Mouse (Mus musculus) midbrain, embryonic 14.5 days (tissue): ENCODE results near the gene Camk1d. TPM values are rescaled to one million over a fixed set of nuclear protein-coding genes. Genes with fewer than 3 reads are reported as not detected.
A peak's percentile ranks its signal among the peaks of the same experiment; 100 is the strongest.

Experiments
- ATAC-seq: fragments of 200-750 bp; cut with Nextera tagmentation; 2 replicates; pipeline ENCODE4 v1.8.0; 2017; ENCODE audit warnings: moderate number of reproducible peaks, moderate library complexity; ENCODE audit not compliant: low FRiP score, low TSS enrichment
- DNase-seq: peaks from one replicate; pipeline ENCODE4 v3.0.0-alpha.2; 2015
- H3K27ac ChIP-seq: fragments of 300-500 bp; sonication (generic); replicated peaks from 2 replicates; pipeline ENCODE4 v1.5.1; 2014; ENCODE audit warnings: mild to moderate bottlenecking, low read depth, low read length, moderate library complexity
- H3K27me3 ChIP-seq: fragments of 300-500 bp; sonication (generic); 2 replicates; pipeline ENCODE4 v1.6.1; 2014; ENCODE audit warnings: low read length, control low read depth, mixed read lengths; ENCODE audit not compliant: control insufficient read depth, insufficient read depth
- H3K36me3 ChIP-seq: fragments of 300-500 bp; sonication (generic); 2 replicates; pipeline ENCODE4 v1.6.1; 2014; ENCODE audit warnings: low read length, control low read depth; ENCODE audit not compliant: control insufficient read depth, insufficient read depth
- H3K4me1 ChIP-seq: fragments of 300-500 bp; sonication (generic); 2 replicates; pipeline ENCODE4 v1.6.1; 2014; ENCODE audit warnings: mild to moderate bottlenecking, antibody characterized with exemption, low read length, control low read depth; ENCODE audit not compliant: control insufficient read depth, insufficient read depth
- H3K4me2 ChIP-seq: fragments of 300-500 bp; sonication (generic); 2 replicates; pipeline ENCODE4 v1.6.1; 2014; ENCODE audit warnings: mild to moderate bottlenecking, low read length, moderate library complexity
- H3K4me3 ChIP-seq: fragments of 300-500 bp; sonication (generic); replicated peaks from 2 replicates; pipeline ENCODE4 v1.5.1; 2014; ENCODE audit warnings: low read depth, low read length
- H3K9ac ChIP-seq: fragments of 300-500 bp; sonication (generic); replicated peaks from 2 replicates; pipeline ENCODE4 v1.6.1; 2014; ENCODE audit warnings: mild to moderate bottlenecking, low read length, moderate library complexity
- H3K9me3 ChIP-seq: fragments of 300-500 bp; sonication (generic); 2 replicates; pipeline ENCODE4 v1.6.1; 2016; ENCODE audit warnings: low read length, control low read depth, mixed read lengths; ENCODE audit not compliant: control insufficient read depth
- WGBS: fragments of 180-500 bp; shearing (Covaris S2); extraction: QIAGEN DNeasy Blood & Tissue Kit; methylation state at CpG from one replicate; pipeline ENCODE4 v1.1.7; 2014; 5-methylcytosine and 5-hydroxymethylcytosine counted together
- polyA plus RNA-seq: library from polyadenylated mRNA; unstranded; fragments of >200 nt; fragmentation: Nextera tagmentation; extraction: Ambion mirVana; gene quantifications from 2 replicates; pipeline ENCODE4 v1.2.1, GENCODE M21; 2014

Camk1d gene
- 6.0 and 6.4 TPM in 2 replicates for polyA plus RNA-seq

- Histone ChIP-seq H3K36me3 (no peaks in the 10 kb centered on the region), H3K4me1 (peaks cover 8% of the 10 kb centered on the region; the same call in 1 of the 2 replicates), H3K9ac (peak within 1 kb of the TSS; percentile 69), H3K4me3 (peak within 1 kb of the TSS; percentile 66), H3K9me3 (no peaks in the 10 kb centered on the region), H3K27ac (peak within 1 kb of the TSS; percentile 64), H3K4me2 (peak within 1 kb of the TSS; percentile 99), H3K27me3 (peaks cover 10% of the 10 kb centered on the region; the same call in 1 of the 2 replicates)
- DNase-seq (peak; percentile 88), ATAC-seq (peak; percentile 87)
- under 1% methylated on average over 73 of the region's 80 CpGs for WGBS
Observed at GRCm38 (mm10) chr2:5714211-5715053, at the start of gene Camk1d. TSS of gene Camk1d (minus strand) at chr2:5714515.

GRCm38 (mm10) chr2:5762031-5762430 is 47.7 kb upstream of the Camk1d start:
- Histone ChIP-seq H3K27ac (no peak overlapping the region), H3K4me3 (no peak overlapping the region), H3K4me2 (no peak overlapping the region), H3K4me1 (no peaks in the 10 kb centered on the region), H3K9ac (no peak overlapping the region), H3K36me3 (no peaks in the 10 kb centered on the region), H3K27me3 (no peaks in the 10 kb centered on the region), H3K9me3 (no peaks in the 10 kb centered on the region)
- WGBS = 93% methylated on average over 3 of the region's 3 CpGs
- DNase-seq (no peak), ATAC-seq (no peak)

- ATAC-seq = no peak
- DNase-seq = no peak
- no peak overlapping the region for H3K4me2 ChIP-seq
- no peaks in the 10 kb centered on the region for H3K4me1 ChIP-seq
- 95% methylated on average over 8 of the region's 8 CpGs for WGBS
- H3K27ac ChIP-seq = no peak overlapping the region
- no peaks in the 10 kb centered on the region for H3K27me3 ChIP-seq
- H3K9ac ChIP-seq = no peak overlapping the region
- H3K36me3 ChIP-seq = no peaks in the 10 kb centered on the region
- H3K9me3 ChIP-seq = no peaks in the 10 kb centered on the region
- no peak overlapping the region for H3K4me3 ChIP-seq
Observed at GRCm38 (mm10) chr2:5760479-5761008, 46.2 kb upstream of the Camk1d start.

GRCm38 (mm10) chr2:5758569-5758968 is 44.3 kb upstream of the Camk1d start:
- DNase-seq = no peak
- H3K9ac ChIP-seq = no peak overlapping the region
- WGBS = 94% methylated on average over 2 of the region's 2 CpGs
- H3K4me2 ChIP-seq = no peak overlapping the region
- H3K9me3 ChIP-seq = no peaks in the 10 kb centered on the region
- H3K4me1 ChIP-seq = no peaks in the 10 kb centered on the region
- no peak overlapping the region for H3K4me3 ChIP-seq
- H3K36me3 ChIP-seq = no peaks in the 10 kb centered on the region
- ATAC-seq = no peak
- H3K27me3 ChIP-seq = no peaks in the 10 kb centered on the region
- H3K27ac ChIP-seq = no peak overlapping the region

GRCm38 (mm10) chr2:5750872-5751271 is 36.6 kb upstream of the Camk1d start:
- no peak for ATAC-seq
- no peak overlapping the region for H3K27ac ChIP-seq
- 82% methylated on average over 3 of the region's 3 CpGs for WGBS

GRCm38 (mm10) chr2:5749210-5749609 is 34.9 kb upstream of the Camk1d start:
- ATAC-seq = no peak
- no peaks in the 10 kb centered on the region for H3K4me1 ChIP-seq
- WGBS = 82% methylated on average over 6 of the region's 6 CpGs

More at GRCm38 (mm10) chr2:5750872-5751271, 36.6 kb upstream of the Camk1d start:
- Histone ChIP-seq H3K27me3 (no peaks in the 10 kb centered on the region), H3K4me3 (no peak overlapping the region), H3K4me1 (no peaks in the 10 kb centered on the region), H3K4me2 (no peak overlapping the region), H3K36me3 (no peaks in the 10 kb centered on the region), H3K9me3 (no peaks in the 10 kb centered on the region), H3K9ac (no peak overlapping the region)
- peak; percentile 9 for DNase-seq

GRCm38 (mm10) chr2:5747545-5748043 is 33.3 kb upstream of the Camk1d start:
- Histone ChIP-seq H3K36me3 (no peaks in the 10 kb centered on the region), H3K27me3 (no peaks in the 10 kb centered on the region), H3K4me1 (no peaks in the 10 kb centered on the region), H3K9ac (no peak overlapping the region), H3K4me2 (no peak overlapping the region), H3K27ac (no peak overlapping the region), H3K4me3 (no peak overlapping the region), H3K9me3 (no peaks in the 10 kb centered on the region)
- 82% methylated on average over 5 of the region's 5 CpGs for WGBS
- ATAC-seq = no peak
- DNase-seq = no peak

More at GRCm38 (mm10) chr2:5749210-5749609, 34.9 kb upstream of the Camk1d start:
- no peak for DNase-seq
- Histone ChIP-seq H3K27ac (no peak overlapping the region), H3K4me3 (no peak overlapping the region), H3K36me3 (no peaks in the 10 kb centered on the region), H3K9ac (no peak overlapping the region), H3K27me3 (no peaks in the 10 kb centered on the region), H3K4me2 (no peak overlapping the region), H3K9me3 (no peaks in the 10 kb centered on the region)

- H3K4me2 ChIP-seq = no peak overlapping the region
- H3K27me3 ChIP-seq = no peaks in the 10 kb centered on the region
- no peaks in the 10 kb centered on the region for H3K9me3 ChIP-seq
- DNase-seq (no peak), ATAC-seq (no peak)
- H3K4me1 ChIP-seq = no peaks in the 10 kb centered on the region
- no peak overlapping the region for H3K4me3 ChIP-seq
- no peak overlapping the region for H3K27ac ChIP-seq
- no peak overlapping the region for H3K9ac ChIP-seq
- no peaks in the 10 kb centered on the region for H3K36me3 ChIP-seq
- WGBS = 84% methylated on average over 12 of the region's 12 CpGs
Observed at GRCm38 (mm10) chr2:5746529-5746928, 32.2 kb upstream of the Camk1d start.
